Mouse (Mus musculus): ENCODE data around the gene Fbxw16.

GRCm38 (mm10) chr9:109449040-109449439 lies at the start of gene Fbxw16:
- TF ChIP-seq CTCF (conservative IDR thresholded peaks at IDR 0.05; ENCODE audit: low read length): no peak
- TF ChIP-seq NANOG (IDR thresholded peaks at IDR 0.05; ENCODE audit: borderline replicate concordance, low read length): no peak
